In genomic region chr7:113607928-113608327, GRCm38 (mm10) we compare ENCODE assay signal across 7 mouse cellular contexts.
DNase-seq lines count a peak whose midpoint lies in the region; ATAC-seq and TF ChIP-seq lines count a peak whose summit lies in the region.

No protein-coding gene starts in this region.

- H3K36me3 ChIP-seq in ES-Bruce4 (ENCODE audit: control insufficient read depth, insufficient read depth, low read length, poor library complexity, severe bottlenecking), result no peaks in the 10 kb centered on the region
- H3K36me3 ChIP-seq in hindbrain, embryonic 15.5 days, result no peaks in the 10 kb centered on the region
- no peaks in the 10 kb centered on the region for H3K36me3 ChIP-seq in midbrain, embryonic 14.5 days (ENCODE audit: control insufficient read depth, insufficient read depth, low read length)

- H3K27me3 ChIP-seq in ES-Bruce4 (ENCODE audit: control insufficient read depth, insufficient read depth, low read length, poor library complexity, severe bottlenecking), result no peaks in the 10 kb centered on the region; the same call in 1 of the 2 replicates
- no peaks in the 10 kb centered on the region; the same call in 1 of the 2 replicates for H3K27me3 ChIP-seq in hindbrain, embryonic 15.5 days
- H3K27me3 ChIP-seq in midbrain, embryonic 14.5 days (ENCODE audit: control insufficient read depth, insufficient read depth, low read length), result no peaks in the 10 kb centered on the region

- H3K9ac ChIP-seq in ES-Bruce4 (ENCODE audit: low read depth, poor library complexity, severe bottlenecking), result no peak overlapping the region
- H3K9ac ChIP-seq in hindbrain, embryonic 15.5 days, result no peak overlapping the region
- H3K9ac ChIP-seq in midbrain, embryonic 14.5 days (replicated peaks; ENCODE audit: low read length), result no peak overlapping the region

- no peak for TF ChIP-seq EP300 in ES-Bruce4 (IDR thresholded peaks at IDR 0.05; ENCODE audit: insufficient read depth, low read depth, low read length)

- H3K4me2 ChIP-seq in hindbrain, embryonic 15.5 days, result 0 out of 2 replicates have a peak overlapping the region, but pooled peaks have one; percentile 18
- H3K4me2 ChIP-seq in midbrain, embryonic 14.5 days (ENCODE audit: low read length), result no peak overlapping the region

- H3K4me1 ChIP-seq in ES-Bruce4 (ENCODE audit: control insufficient read depth, insufficient read depth, low read length), result no peaks in the 10 kb centered on the region
- peaks cover 10% of the 10 kb centered on the region for H3K4me1 ChIP-seq in hindbrain, embryonic 15.5 days (replicated peaks)
- no peaks in the 10 kb centered on the region; the same call in 1 of the 2 replicates for H3K4me1 ChIP-seq in midbrain, embryonic 14.5 days (ENCODE audit: control insufficient read depth, insufficient read depth, low read length)

- H3K27ac ChIP-seq in ES-Bruce4 (ENCODE audit: insufficient read depth, low read length), result no peak overlapping the region
- peak overlapping the region; percentile 62; the same call in 1 of the 2 replicates for H3K27ac ChIP-seq in hindbrain, embryonic 15.5 days (replicated peaks)
- peak overlapping the region; percentile 32; the same call in 1 of the 2 replicates for H3K27ac ChIP-seq in midbrain, embryonic 14.5 days (replicated peaks; ENCODE audit: low read depth, low read length)

- peak; percentile 20 for DNase-seq in 3T3-L1 (ENCODE audit: low read depth, low spot score)
- DNase-seq in embryo, embryonic 11 days, result peak; percentile 34
- DNase-seq in midbrain, embryonic 14.5 days, result peak; percentile 69
- no peak for DNase-seq in B cell, adult 2 months

- ATAC-seq in hindbrain, embryonic 15.5 days (ENCODE audit: low FRiP score, low read depth), result peak; percentile 75
- peak; percentile 50; the same call in 1 of the 2 replicates for ATAC-seq in midbrain, embryonic 14.5 days (ENCODE audit: low FRiP score, low TSS enrichment)
- no peak for ATAC-seq in monocyte, adult 5-6 weeks (replicated peaks; ENCODE audit: insufficient number of reproducible peaks, low FRiP score, low TSS enrichment, poor library complexity, severe bottlenecking)

- peak; percentile 12 for TF ChIP-seq CTCF in ES-Bruce4 (IDR thresholded peaks at IDR 0.05; ENCODE audit: low read depth, low read length)

- no peak for TF ChIP-seq POLR2A in ES-Bruce4 (IDR thresholded peaks at IDR 0.05; ENCODE audit: insufficient read depth, low read length)

- no peaks in the 10 kb centered on the region for H3K9me3 ChIP-seq in ES-Bruce4 (replicated peaks; ENCODE audit: control insufficient read depth, insufficient read depth, low read length, poor library complexity, severe bottlenecking)
- H3K9me3 ChIP-seq in hindbrain, embryonic 15.5 days, result no peaks in the 10 kb centered on the region
- no peaks in the 10 kb centered on the region for H3K9me3 ChIP-seq in midbrain, embryonic 14.5 days (ENCODE audit: control insufficient read depth, low read length)

- no peak overlapping the region for H3K4me3 ChIP-seq in ES-Bruce4 (ENCODE audit: low read depth, low read length)
- H3K4me3 ChIP-seq in hindbrain, embryonic 15.5 days, result no peak overlapping the region
- H3K4me3 ChIP-seq in midbrain, embryonic 14.5 days (replicated peaks; ENCODE audit: low read depth, low read length), result no peak overlapping the region

- 16% methylated on average over 9 of the region's 9 CpGs for WGBS in hindbrain, embryonic 15.5 days
- WGBS in midbrain, embryonic 14.5 days, result 30% methylated on average over 9 of the region's 9 CpGs

Comparison
In these comparisons a context has a peak if more than half of its experiments do, and no peak if none do; other contexts are left out.
1. DNase-seq: peak in 3T3-L1 (single experiment), embryo, embryonic 11 days (single experiment) and midbrain, embryonic 14.5 days (single experiment); none in B cell, adult 2 months (0 of 2).